Mouse (Mus musculus): ENCODE results near the gene 9430097D07Rik. TPM values are rescaled to one million over a fixed set of nuclear protein-coding genes. Genes with fewer than 3 reads are reported as not detected.

The 9430097D07Rik gene
- not detected for polyA plus RNA-seq (2014; fragmentation: Illumina TruSeq; extraction: RNeasy Lipid Tissue Mini Kit (QIAGEN cat#74804); ENCODE audit: insufficient read depth, low read depth, low replicate concordance)

DNA sequence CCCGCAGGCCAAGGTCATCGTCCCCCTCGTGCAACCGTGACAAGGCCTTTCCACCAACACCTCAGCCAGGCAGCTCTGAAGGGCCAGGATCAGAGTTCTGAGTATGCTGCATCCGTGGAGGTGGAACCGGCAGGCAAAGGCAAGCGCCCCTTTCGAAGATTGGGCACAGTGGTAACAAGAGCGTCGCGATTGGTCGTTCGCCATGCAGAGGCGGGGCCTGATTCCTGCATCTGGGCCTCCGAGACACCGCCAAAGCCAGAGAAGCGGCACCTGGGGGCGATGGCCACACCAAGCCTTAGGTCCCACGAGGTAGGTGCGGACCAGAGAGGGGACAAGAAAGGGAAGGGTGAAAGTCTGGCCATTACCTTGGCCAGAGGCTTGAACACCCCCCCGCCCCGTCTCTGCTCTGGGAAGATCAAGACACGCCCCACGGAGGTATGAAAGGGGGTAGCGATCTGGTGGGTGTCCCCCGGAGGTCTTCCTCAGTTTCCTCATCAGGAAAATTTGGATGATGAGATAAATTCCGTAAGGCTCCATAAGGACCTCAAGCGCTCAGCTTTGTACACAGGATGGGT is at the start of gene 9430097D07Rik:
TSS of gene 9430097D07Rik (minus strand) at position 99 of the 575 bp plus-strand sequence.

DNA sequence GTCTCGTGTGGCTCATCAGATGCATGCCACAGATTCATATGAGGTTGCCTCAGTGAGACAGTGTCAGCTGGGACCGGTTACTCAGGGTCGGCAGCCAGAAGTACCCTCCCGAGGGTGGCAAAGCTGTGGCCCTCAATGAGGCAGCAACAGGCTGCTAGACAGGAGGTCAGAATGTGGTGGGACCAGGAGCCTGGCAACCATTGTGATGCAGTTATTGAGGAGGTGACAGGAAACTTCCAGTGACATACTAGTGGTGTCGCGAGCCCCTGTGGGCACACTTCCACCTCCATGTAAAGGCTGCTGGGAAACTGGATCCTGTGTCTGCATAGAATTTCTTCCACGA is 46.0 kb upstream of the 9430097D07Rik start, which contains the start of gene Ak1:
TSS of gene Ak1 (plus strand) at position 242 of the 343 bp plus-strand sequence.

DNA sequence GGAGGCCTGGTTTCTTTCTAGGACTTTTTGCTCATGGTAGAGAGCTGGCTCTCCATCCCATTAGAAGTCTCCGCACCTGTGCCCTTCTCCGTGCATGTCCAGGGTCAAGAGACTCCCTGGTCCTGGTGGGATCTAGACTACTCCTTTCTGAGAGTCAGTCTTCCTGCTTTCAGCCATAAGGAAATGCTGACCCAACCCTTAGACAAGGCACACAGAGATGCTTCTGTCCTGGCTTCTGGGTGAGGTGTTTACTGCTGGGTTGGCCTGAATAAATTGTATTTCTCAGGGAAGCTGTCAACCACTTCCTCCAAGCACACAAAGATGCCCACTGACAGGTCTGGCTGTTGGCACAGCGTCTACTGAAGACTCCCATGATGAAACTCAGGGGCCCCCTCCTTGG is 23.9 kb upstream of the 9430097D07Rik start, which contains the start of gene St6galnac6:
TSS of gene St6galnac6 (plus strand) at position 301 of the 400 bp plus-strand sequence.

DNA sequence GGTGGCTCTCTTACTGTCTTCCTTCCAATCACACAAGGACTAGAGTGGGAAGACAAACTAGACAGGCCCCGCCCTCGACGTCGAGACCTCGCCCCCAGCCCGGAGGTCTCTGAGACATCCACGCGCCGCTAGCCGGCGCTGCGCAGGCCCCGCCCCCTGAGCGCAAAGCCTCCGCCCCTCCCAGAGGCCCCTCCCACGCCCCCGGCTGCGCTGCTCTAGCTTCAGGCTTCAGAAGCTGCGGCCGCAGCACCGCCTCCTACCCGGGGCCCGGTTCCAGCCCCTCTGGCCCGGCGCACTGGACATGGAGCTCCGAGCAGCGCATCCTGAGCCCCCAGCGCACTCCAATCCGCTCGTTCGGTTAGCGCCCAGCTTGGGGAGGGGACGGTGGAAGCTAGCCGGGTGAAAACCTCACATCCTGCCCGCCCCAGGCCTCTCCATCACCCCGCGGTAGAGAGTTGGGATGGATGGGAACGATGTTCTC is 11.4 kb upstream of the 9430097D07Rik start, which contains the start of gene St6galnac4:
TSS of gene St6galnac4 (plus strand) at position 225 of the 481 bp plus-strand sequence.

DNA sequence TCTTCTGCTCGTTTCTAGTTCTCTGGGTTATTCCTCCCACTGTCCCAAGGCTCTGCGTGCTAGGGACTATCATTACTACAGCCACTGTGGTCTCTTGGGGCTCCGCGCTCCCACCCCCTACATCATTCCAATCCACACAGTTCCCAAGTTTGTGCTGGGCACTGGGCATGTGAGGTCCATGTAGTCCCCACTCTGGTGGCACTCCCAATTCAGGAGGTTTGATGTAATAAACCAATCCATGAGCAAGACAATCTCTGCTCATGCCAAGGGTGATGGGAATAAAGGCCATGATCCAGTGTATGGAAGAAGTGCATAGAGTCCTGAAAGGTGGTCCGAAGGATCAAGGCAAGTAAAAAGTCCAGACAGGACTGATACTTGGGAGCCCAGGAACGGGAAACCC is 987 bp downstream of the 9430097D07Rik start, which contains the start of gene Pip5kl1:
TSS of gene Pip5kl1 (plus strand) at position 301 of the 400 bp plus-strand sequence.

DNA sequence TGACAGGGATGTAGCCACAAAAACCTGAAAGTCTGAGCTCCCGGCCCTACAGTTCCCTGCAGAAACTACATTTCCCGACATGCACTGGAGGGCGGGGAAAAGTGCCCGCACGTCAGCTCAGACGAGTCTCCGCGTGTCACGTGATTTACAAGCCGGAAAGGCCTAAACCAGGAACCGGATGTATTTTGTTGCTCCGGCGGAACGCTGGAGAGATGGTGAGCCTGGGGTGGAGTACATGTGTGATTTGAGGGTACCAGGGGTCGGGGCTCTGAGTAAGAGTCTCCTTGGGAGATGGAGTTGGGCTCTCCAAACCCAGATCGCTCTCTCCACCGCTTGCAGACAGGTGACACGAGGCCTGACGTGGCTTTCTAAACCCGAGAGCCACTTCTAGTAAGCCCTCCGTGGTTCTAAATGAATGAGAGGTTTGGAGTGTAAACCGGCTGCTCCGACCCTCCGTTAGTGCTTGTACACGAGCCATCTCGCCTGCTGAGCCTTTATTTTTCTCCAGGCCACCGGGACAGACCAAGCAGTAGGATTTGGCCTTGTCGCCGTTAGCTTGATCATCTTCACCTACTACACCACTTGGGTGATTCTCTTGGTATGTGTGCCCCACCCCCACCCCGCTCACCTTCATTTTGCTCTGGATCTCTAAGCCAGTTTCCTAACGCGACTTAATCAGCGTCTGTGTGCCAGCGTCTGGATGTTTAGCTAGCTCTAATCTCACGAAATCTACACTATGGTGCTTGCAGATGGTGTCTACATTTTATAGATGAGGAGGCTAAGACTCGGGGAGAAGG is 4.6 kb downstream of the 9430097D07Rik start, which contains the start of gene Dpm2:
TSS of gene Dpm2 (plus strand) at position 161 of the 797 bp plus-strand sequence.

DNA sequence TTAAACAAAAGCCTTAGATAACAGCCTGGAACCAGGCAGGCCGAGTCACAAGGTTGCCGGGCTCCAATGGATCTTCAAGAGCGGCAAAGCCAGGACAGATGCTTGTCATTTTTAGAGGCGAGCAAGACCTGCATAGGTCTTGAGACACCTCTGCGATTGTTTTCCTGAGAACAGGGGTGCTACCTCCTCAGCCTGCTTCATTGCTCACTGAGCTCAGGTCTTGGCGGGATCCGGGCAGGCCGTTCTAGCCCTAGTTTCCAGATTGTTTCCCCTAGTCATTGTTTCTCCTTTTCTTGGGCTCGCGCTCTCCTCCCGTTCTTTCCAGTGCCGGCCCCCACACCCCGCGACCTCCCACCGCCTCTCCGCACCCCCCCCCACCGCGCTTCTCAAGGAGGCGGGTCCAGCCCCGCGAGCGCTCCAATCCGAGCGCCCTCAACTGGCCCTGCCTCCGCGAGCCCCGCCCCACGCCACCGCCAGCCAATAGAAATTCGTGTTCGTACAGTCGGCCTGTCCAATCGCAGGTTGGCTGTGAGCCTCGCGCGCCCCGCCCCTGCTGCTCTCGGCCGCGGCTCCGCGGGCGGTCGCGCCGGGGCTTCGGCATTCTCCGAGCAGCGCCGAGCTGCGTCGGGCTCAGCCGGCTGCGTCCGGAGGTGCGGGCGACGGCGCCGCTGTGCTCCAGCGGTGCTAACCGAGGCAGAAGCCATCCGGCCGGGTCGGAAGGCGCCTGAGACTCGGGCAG is 40.6 kb downstream of the 9430097D07Rik start, which contains the start of gene Fam102a:
TSS of gene Fam102a (plus strand) at position 600 of the 739 bp plus-strand sequence.

Other genes starting within 250 kb of the 9430097D07Rik start
- 21.7 TPM for gene Ciz1, start 223.4 kb downstream of the 9430097D07Rik start, polyA plus RNA-seq (2014; fragmentation: Illumina TruSeq; extraction: RNeasy Lipid Tissue Mini Kit (QIAGEN cat#74804); ENCODE audit: insufficient read depth, low read depth, low replicate concordance)
- 7.7 TPM for gene Dnm1, start 222.3 kb downstream of the 9430097D07Rik start, polyA plus RNA-seq (2014; fragmentation: Illumina TruSeq; extraction: RNeasy Lipid Tissue Mini Kit (QIAGEN cat#74804); ENCODE audit: insufficient read depth, low read depth, low replicate concordance)
- gene 1110008P14Rik, start 193.7 kb downstream of the 9430097D07Rik start, polyA plus RNA-seq (2014; fragmentation: Illumina TruSeq; extraction: RNeasy Lipid Tissue Mini Kit (QIAGEN cat#74804); ENCODE audit: insufficient read depth, low read depth, low replicate concordance): 71.0 TPM
- 253 TPM for gene Lcn2, start 187.4 kb downstream of the 9430097D07Rik start, polyA plus RNA-seq (2014; fragmentation: Illumina TruSeq; extraction: RNeasy Lipid Tissue Mini Kit (QIAGEN cat#74804); ENCODE audit: insufficient read depth, low read depth, low replicate concordance)
- gene Ptges2, start 179.8 kb downstream of the 9430097D07Rik start, polyA plus RNA-seq (2014; fragmentation: Illumina TruSeq; extraction: RNeasy Lipid Tissue Mini Kit (QIAGEN cat#74804); ENCODE audit: insufficient read depth, low read depth, low replicate concordance): 17.7 TPM
- 1.9 TPM for gene Naif1, start 125.2 kb downstream of the 9430097D07Rik start, polyA plus RNA-seq (2014; fragmentation: Illumina TruSeq; extraction: RNeasy Lipid Tissue Mini Kit (QIAGEN cat#74804); ENCODE audit: insufficient read depth, low read depth, low replicate concordance)
- 16.3 TPM for gene Slc25a25, start 124.2 kb downstream of the 9430097D07Rik start, polyA plus RNA-seq (2014; fragmentation: Illumina TruSeq; extraction: RNeasy Lipid Tissue Mini Kit (QIAGEN cat#74804); ENCODE audit: insufficient read depth, low read depth, low replicate concordance)
- 10.6 TPM for gene Fam102a, start 40.4 kb downstream of the 9430097D07Rik start, polyA plus RNA-seq (2014; fragmentation: Illumina TruSeq; extraction: RNeasy Lipid Tissue Mini Kit (QIAGEN cat#74804); ENCODE audit: insufficient read depth, low read depth, low replicate concordance)
- 67.1 TPM for gene Dpm2, start 4.8 kb downstream of the 9430097D07Rik start, polyA plus RNA-seq (2014; fragmentation: Illumina TruSeq; extraction: RNeasy Lipid Tissue Mini Kit (QIAGEN cat#74804); ENCODE audit: insufficient read depth, low read depth, low replicate concordance)
- gene Pip5kl1, start 887 bp downstream of the 9430097D07Rik start, polyA plus RNA-seq (2014; fragmentation: Illumina TruSeq; extraction: RNeasy Lipid Tissue Mini Kit (QIAGEN cat#74804); ENCODE audit: insufficient read depth, low read depth, low replicate concordance): not detected
- gene St6galnac4, start 11.4 kb upstream of the 9430097D07Rik start, polyA plus RNA-seq (2014; fragmentation: Illumina TruSeq; extraction: RNeasy Lipid Tissue Mini Kit (QIAGEN cat#74804); ENCODE audit: insufficient read depth, low read depth, low replicate concordance): 13.3 TPM
- gene St6galnac6, start 24.0 kb upstream of the 9430097D07Rik start, polyA plus RNA-seq (2014; fragmentation: Illumina TruSeq; extraction: RNeasy Lipid Tissue Mini Kit (QIAGEN cat#74804); ENCODE audit: insufficient read depth, low read depth, low replicate concordance): 21.6 TPM
- gene Ak1, start 46.1 kb upstream of the 9430097D07Rik start, polyA plus RNA-seq (2014; fragmentation: Illumina TruSeq; extraction: RNeasy Lipid Tissue Mini Kit (QIAGEN cat#74804); ENCODE audit: insufficient read depth, low read depth, low replicate concordance): 24.5 TPM
- 182 TPM for gene Eng, start 70.9 kb upstream of the 9430097D07Rik start, polyA plus RNA-seq (2014; fragmentation: Illumina TruSeq; extraction: RNeasy Lipid Tissue Mini Kit (QIAGEN cat#74804); ENCODE audit: insufficient read depth, low read depth, low replicate concordance)
- 11.3 TPM for gene Fpgs, start 128.5 kb upstream of the 9430097D07Rik start, polyA plus RNA-seq (2014; fragmentation: Illumina TruSeq; extraction: RNeasy Lipid Tissue Mini Kit (QIAGEN cat#74804); ENCODE audit: insufficient read depth, low read depth, low replicate concordance)
- 69.8 TPM for gene Cdk9, start 137.4 kb upstream of the 9430097D07Rik start, polyA plus RNA-seq (2014; fragmentation: Illumina TruSeq; extraction: RNeasy Lipid Tissue Mini Kit (QIAGEN cat#74804); ENCODE audit: insufficient read depth, low read depth, low replicate concordance)
- gene Sh2d3c, start 145.4 kb upstream of the 9430097D07Rik start, polyA plus RNA-seq (2014; fragmentation: Illumina TruSeq; extraction: RNeasy Lipid Tissue Mini Kit (QIAGEN cat#74804); ENCODE audit: insufficient read depth, low read depth, low replicate concordance): 34.4 TPM
- 0.50 TPM for gene 6330409D20Rik, start 165.3 kb upstream of the 9430097D07Rik start, polyA plus RNA-seq (2014; fragmentation: Illumina TruSeq; extraction: RNeasy Lipid Tissue Mini Kit (QIAGEN cat#74804); ENCODE audit: insufficient read depth, low read depth, low replicate concordance)
- gene Tor2a, start 181.6 kb upstream of the 9430097D07Rik start, polyA plus RNA-seq (2014; fragmentation: Illumina TruSeq; extraction: RNeasy Lipid Tissue Mini Kit (QIAGEN cat#74804); ENCODE audit: insufficient read depth, low read depth, low replicate concordance): 28.0 TPM
- 3.9 TPM for gene Ttc16, start 199.9 kb upstream of the 9430097D07Rik start, polyA plus RNA-seq (2014; fragmentation: Illumina TruSeq; extraction: RNeasy Lipid Tissue Mini Kit (QIAGEN cat#74804); ENCODE audit: insufficient read depth, low read depth, low replicate concordance)
- gene Ptrh1, start 200.1 kb upstream of the 9430097D07Rik start, polyA plus RNA-seq (2014; fragmentation: Illumina TruSeq; extraction: RNeasy Lipid Tissue Mini Kit (QIAGEN cat#74804); ENCODE audit: insufficient read depth, low read depth, low replicate concordance): 4.9 TPM
- gene Cfap157, start 208.7 kb upstream of the 9430097D07Rik start, polyA plus RNA-seq (2014; fragmentation: Illumina TruSeq; extraction: RNeasy Lipid Tissue Mini Kit (QIAGEN cat#74804); ENCODE audit: insufficient read depth, low read depth, low replicate concordance): 3.9 TPM

Data from lung, adult 10 weeks (tissue).